Mouse (Mus musculus): Measurements from ENCODE around the gene Coq10a. TPM values are rescaled to one million over a fixed set of nuclear protein-coding genes. Genes with fewer than 3 reads are reported as not detected.
"Not testable (repeated sequence)": the region's sequence is repeated elsewhere in the genome, so short reads cannot be mapped to it uniquely, and the experiment has no call there.

The Coq10a gene
- total RNA-seq, 1 experiment: 8.2 TPM

DNA sequence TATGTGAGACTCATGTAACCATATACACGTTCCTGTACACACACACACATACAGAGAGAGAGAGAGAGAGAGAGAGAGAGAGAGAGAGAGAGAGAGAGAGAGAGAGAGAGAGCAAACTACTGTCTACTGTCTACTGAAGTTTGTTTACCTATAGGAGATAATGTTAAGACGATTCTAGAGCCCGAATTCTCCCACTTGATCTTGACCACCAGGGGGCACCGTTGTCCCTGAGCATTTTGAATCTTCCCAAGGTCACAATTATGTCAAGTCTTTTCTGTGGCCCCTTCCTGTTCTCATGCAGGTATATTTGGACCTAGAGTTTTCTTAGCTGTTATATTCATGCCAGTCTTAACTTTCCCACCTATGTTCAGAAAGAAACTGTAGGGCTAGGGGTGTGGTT is 33.2 kb downstream of the Coq10a start:
- DNase-seq (ENCODE audit: low read depth, low spot score): peak; percentile 78
- in situ Hi-C loops (cut with MboI; ENCODE audit: low sequenced_read_pairs in 2 of 2, unreplicated experiment in 2 of 2): no loop called here
- TF ChIP-seq MAFK (IDR thresholded peaks at IDR 0.05; ENCODE audit: insufficient read depth, low read depth, low read length) (no peak), ZNF384 (IDR thresholded peaks at IDR 0.05; ENCODE audit: low read depth, low read length) (no peak), ZC3H11A (IDR thresholded peaks at IDR 0.05; ENCODE audit: borderline replicate concordance, low read depth, low read length) (no peak), HCFC1 (IDR thresholded peaks at IDR 0.05; ENCODE audit: borderline replicate concordance, insufficient read depth, low read length) (no peak), CHD2 (IDR thresholded peaks at IDR 0.05; ENCODE audit: low read depth, low read length) (no peak)

DNA sequence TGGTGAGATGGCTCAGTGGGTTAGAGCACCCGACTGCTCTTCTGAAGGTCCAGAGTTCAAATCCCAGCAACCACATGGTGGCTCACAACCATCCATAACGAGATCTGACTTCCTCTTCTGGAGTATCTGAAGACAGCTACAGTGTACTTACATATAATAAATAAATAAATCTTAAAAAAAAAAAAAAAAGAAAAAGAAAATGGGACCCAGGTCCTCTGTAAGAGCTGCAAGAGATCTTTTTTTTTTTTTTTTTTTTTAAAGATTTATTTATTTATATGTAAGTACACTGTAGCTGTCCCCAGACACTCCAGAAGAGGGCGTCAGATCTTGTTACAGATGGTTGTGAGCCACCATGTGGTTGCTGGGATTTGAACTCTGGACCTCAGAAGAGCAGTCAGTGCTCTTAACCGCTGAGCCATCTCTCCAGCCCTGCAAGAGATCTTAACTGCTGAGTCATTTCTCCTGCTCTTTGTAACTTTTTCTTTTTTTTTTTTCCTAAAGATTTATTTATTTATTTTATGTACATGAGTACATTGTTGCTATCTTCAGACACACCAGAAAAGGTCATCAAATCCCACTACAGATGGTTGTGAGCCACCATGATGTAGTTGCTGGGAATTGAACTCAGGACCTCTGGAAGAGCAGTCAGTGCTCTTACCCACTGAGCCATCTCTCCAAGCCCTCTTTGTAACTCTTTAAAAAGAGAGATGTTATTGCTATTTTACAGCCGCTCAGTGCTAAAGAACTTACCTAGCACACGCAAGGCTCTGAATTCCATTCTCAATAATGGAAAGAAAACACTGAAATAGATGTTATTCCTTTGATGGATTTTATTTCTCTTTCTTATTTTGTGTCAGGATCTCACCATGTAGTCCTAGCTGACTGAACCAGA is 36.2 kb downstream of the Coq10a start:
- H3K4me1 ChIP-seq (ENCODE audit: control insufficient read depth in 2 of 2, insufficient read depth in 2 of 2, low read length in 2 of 2, poor library complexity in 1 of 2); H3K4me3 ChIP-seq (ENCODE audit: insufficient read depth in 1 of 2, low read depth in 1 of 2, low read length in 2 of 2, poor library complexity in 1 of 2, severe bottlenecking in 1 of 2); H3K9ac ChIP-seq (ENCODE audit: insufficient read depth, low read depth, low read length, poor library complexity, severe bottlenecking); H3K36me3 ChIP-seq (ENCODE audit: control insufficient read depth, insufficient read depth, low read length, poor library complexity, severe bottlenecking); DNase-seq (ENCODE audit: low read depth, low spot score); H3K9me3 ChIP-seq (ENCODE audit: control insufficient read depth, insufficient read depth, low read depth, low read length); in situ Hi-C loops (cut with MboI; ENCODE audit: low sequenced_read_pairs in 2 of 2, unreplicated experiment in 2 of 2); H3K27ac ChIP-seq (ENCODE audit: insufficient read depth, low read depth, low read length, poor library complexity, severe bottlenecking): not testable (repeated sequence)
- TF ChIP-seq ZNF384 (IDR thresholded peaks at IDR 0.05; ENCODE audit: low read depth, low read length): peak; percentile 60
- TF ChIP-seq MAFK (IDR thresholded peaks at IDR 0.05; ENCODE audit: insufficient read depth, low read depth, low read length): peak; percentile 64; the same call in 1 of the 2 replicates

More for the DNA sequence above, 33.2 kb downstream of the Coq10a start:
- H3K9ac ChIP-seq (ENCODE audit: insufficient read depth, low read depth, low read length, poor library complexity, severe bottlenecking): no peak overlapping the region
- no peak overlapping the region for H3K4me3 ChIP-seq (ENCODE audit: insufficient read depth in 1 of 2, low read depth in 1 of 2, low read length in 2 of 2, poor library complexity in 1 of 2, severe bottlenecking in 1 of 2)
- peaks cover 2 to 4% of the 10 kb centered on the region in 2 experiments; a peak in 1 of 4 replicates for H3K4me1 ChIP-seq (ENCODE audit: control insufficient read depth in 2 of 2, insufficient read depth in 2 of 2, low read length in 2 of 2, poor library complexity in 1 of 2)
- H3K27ac ChIP-seq (ENCODE audit: insufficient read depth, low read depth, low read length, poor library complexity, severe bottlenecking): no peak overlapping the region
- H3K36me3 ChIP-seq (ENCODE audit: control insufficient read depth, insufficient read depth, low read length, poor library complexity, severe bottlenecking): peaks cover 2% of the 10 kb centered on the region; the same call in 1 of the 2 replicates
- H3K9me3 ChIP-seq (ENCODE audit: control insufficient read depth, insufficient read depth, low read depth, low read length): no peaks in the 10 kb centered on the region

DNA sequence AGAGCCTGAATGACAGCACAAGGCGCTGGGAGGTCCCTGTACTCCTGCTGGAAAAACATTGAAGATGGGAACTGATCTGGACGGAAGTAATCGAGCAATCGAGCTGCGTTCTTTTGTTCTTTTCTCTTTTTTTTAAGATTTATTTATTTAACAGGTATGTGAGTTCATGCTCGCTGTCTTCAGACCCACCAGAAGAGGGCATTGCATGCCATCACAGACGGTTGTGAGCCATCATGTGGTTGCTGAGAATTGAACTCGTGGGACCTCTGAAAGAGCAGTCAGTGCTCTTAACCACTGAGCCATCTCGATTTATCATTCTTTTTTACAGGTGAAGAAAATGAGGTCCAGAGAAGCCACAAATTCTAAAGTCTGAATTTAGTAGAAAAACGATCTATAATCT is 41.2 kb downstream of the Coq10a start:
- in situ Hi-C loops (cut with MboI; ENCODE audit: low sequenced_read_pairs in 2 of 2, unreplicated experiment in 2 of 2): no loop called here
- H3K9ac ChIP-seq (ENCODE audit: insufficient read depth, low read depth, low read length, poor library complexity, severe bottlenecking): no peak overlapping the region
- H3K36me3 ChIP-seq (ENCODE audit: control insufficient read depth, insufficient read depth, low read length, poor library complexity, severe bottlenecking): peaks cover 11% of the 10 kb centered on the region; the same call in 1 of the 2 replicates
- no peaks in the 10 kb centered on the region for H3K9me3 ChIP-seq (ENCODE audit: control insufficient read depth, insufficient read depth, low read depth, low read length)
- no peak overlapping the region for H3K4me3 ChIP-seq (ENCODE audit: insufficient read depth in 1 of 2, low read depth in 1 of 2, low read length in 2 of 2, poor library complexity in 1 of 2, severe bottlenecking in 1 of 2)
- H3K4me1 ChIP-seq (ENCODE audit: control insufficient read depth in 2 of 2, insufficient read depth in 2 of 2, low read length in 2 of 2, poor library complexity in 1 of 2): peaks cover 0 to 3% of the 10 kb centered on the region in 2 experiments; a peak in 1 of 4 replicates
- no peak for DNase-seq (ENCODE audit: low read depth, low spot score)
- TF ChIP-seq HCFC1 (IDR thresholded peaks at IDR 0.05; ENCODE audit: borderline replicate concordance, insufficient read depth, low read length): no peak
- TF ChIP-seq CHD2 (IDR thresholded peaks at IDR 0.05; ENCODE audit: low read depth, low read length): no peak
- TF ChIP-seq ZC3H11A (IDR thresholded peaks at IDR 0.05; ENCODE audit: borderline replicate concordance, low read depth, low read length): no peak
- no peak for TF ChIP-seq MAFK (IDR thresholded peaks at IDR 0.05; ENCODE audit: insufficient read depth, low read depth, low read length)
- 0 out of 2 replicates have a peak, but pooled peaks have one; percentile 35 for TF ChIP-seq ZNF384 (IDR thresholded peaks at IDR 0.05; ENCODE audit: low read depth, low read length)
- H3K27ac ChIP-seq (ENCODE audit: insufficient read depth, low read depth, low read length, poor library complexity, severe bottlenecking): no peak overlapping the region

DNA sequence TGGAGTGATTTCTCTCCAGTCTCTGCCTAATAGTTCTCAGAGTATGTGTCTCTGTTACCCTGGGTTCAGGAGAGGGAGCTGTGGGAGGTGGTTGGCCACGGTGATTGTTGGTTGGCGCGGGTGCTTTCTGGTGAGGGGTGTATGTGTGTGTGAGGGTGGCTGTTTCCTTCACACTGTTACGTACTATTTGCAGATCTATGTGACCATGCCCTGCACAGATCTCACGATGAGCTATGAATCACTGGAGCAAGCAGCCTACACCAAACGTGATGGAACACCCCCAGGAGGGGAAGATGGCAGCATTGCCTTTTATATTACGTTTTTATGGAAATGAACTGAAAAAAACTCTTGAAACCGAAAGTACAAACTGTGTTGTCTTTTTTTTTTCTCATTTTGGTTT is 42.0 kb downstream of the Coq10a start:
- Histone ChIP-seq H3K4me1 (ENCODE audit: control insufficient read depth in 2 of 2, insufficient read depth in 2 of 2, low read length in 2 of 2, poor library complexity in 1 of 2) (peaks cover under 1 to 3% of the 10 kb centered on the region in 2 experiments; a peak in 1 of 4 replicates), H3K27ac (ENCODE audit: insufficient read depth, low read depth, low read length, poor library complexity, severe bottlenecking) (no peak overlapping the region), H3K9ac (ENCODE audit: insufficient read depth, low read depth, low read length, poor library complexity, severe bottlenecking) (no peak overlapping the region), H3K9me3 (ENCODE audit: control insufficient read depth, insufficient read depth, low read depth, low read length) (no peaks in the 10 kb centered on the region), H3K4me3 (ENCODE audit: insufficient read depth in 1 of 2, low read depth in 1 of 2, low read length in 2 of 2, poor library complexity in 1 of 2, severe bottlenecking in 1 of 2) (no peak overlapping the region), H3K36me3 (ENCODE audit: control insufficient read depth, insufficient read depth, low read length, poor library complexity, severe bottlenecking) (peaks cover 11% of the 10 kb centered on the region; the same call in 1 of the 2 replicates)
- in situ Hi-C loops (cut with MboI; ENCODE audit: low sequenced_read_pairs in 2 of 2, unreplicated experiment in 2 of 2): no loop called here
- no peak for TF ChIP-seq CHD2 (IDR thresholded peaks at IDR 0.05; ENCODE audit: low read depth, low read length)
- no peak for TF ChIP-seq ZNF384 (IDR thresholded peaks at IDR 0.05; ENCODE audit: low read depth, low read length)
- TF ChIP-seq ZC3H11A (IDR thresholded peaks at IDR 0.05; ENCODE audit: borderline replicate concordance, low read depth, low read length): no peak
- no peak for TF ChIP-seq MAFK (IDR thresholded peaks at IDR 0.05; ENCODE audit: insufficient read depth, low read depth, low read length)
- no peak for TF ChIP-seq HCFC1 (IDR thresholded peaks at IDR 0.05; ENCODE audit: borderline replicate concordance, insufficient read depth, low read length)
- DNase-seq (ENCODE audit: low read depth, low spot score): no peak
